Mouse (Mus musculus): ENCODE measurements around the gene Tcf15. TPM values are rescaled to one million over a fixed set of nuclear protein-coding genes. Genes with fewer than 3 reads are reported as not detected.

The Tcf15 gene
- total and polyA plus RNA-seq, 2 experiments from 2014 or later = 0.90 TPM; not detected in 1

DNA sequence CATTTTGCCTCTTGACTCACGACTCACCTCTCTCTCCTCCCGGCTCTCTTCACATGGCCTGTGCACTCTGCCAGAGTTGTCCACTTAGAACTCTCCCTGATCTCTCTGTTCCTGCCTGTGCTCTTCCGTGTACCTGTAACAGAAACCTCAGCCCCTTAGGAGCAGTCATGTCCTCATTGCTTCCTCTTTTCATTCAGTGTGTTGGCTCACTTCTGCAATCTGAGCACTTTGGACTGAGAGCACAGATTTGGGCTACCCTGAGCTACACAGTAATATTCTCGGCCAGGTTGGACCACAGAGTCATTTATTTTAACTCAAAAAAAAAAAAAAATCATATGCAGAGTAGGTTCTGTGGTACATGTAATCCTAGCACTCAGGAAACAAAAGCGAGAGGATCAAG lies 43.8 kb downstream of the Tcf15 start:
- Histone ChIP-seq H3K27ac (ENCODE audit: low read depth, low read length) (no peak overlapping the region), H3K27me3 (ENCODE audit: insufficient read depth, low read length) (no peaks in the 10 kb centered on the region), H3K9ac (replicated peaks; ENCODE audit: low read length, poor library complexity, severe bottlenecking) (no peak overlapping the region), H3K4me1 (ENCODE audit: insufficient read depth, low read length) (no peaks in the 10 kb centered on the region), H3K4me2 (ENCODE audit: low read depth, low read length, poor library complexity, severe bottlenecking) (no peak overlapping the region), H3K4me3 (ENCODE audit: low read depth, low read length) (no peak overlapping the region), H3K9me3 (ENCODE audit: low read length) (no peaks in the 10 kb centered on the region), H3K36me3 (ENCODE audit: insufficient read depth, low read length) (no peaks in the 10 kb centered on the region)
- no peak for TF ChIP-seq CTCF (IDR thresholded peaks at IDR 0.05)
- DNase-seq (ENCODE audit: low spot score) (no peak), ATAC-seq (ENCODE audit: low FRiP score) (no peak)
- WGBS = 91% methylated on average over 5 of the region's 5 CpGs

DNA sequence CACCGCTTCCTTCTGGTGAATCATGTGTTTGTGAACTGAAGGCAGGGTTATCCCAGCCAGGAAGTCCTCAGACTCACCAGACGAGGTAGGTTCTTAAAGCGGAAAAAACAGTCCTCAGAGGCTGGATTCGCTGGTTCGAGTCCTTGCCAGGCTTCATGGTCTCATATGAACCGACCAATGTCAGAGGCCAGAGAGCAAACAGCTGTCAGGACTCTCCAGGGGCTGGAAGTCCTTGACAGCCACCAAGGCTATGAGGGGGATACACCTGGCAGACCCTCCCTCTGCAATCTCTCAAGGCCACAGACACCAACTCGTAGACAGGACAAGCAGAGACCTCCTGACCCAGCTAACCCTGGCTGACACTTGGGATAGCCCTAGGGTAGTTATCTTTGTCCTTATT lies 45.9 kb downstream of the Tcf15 start:
- H3K27me3 ChIP-seq (ENCODE audit: insufficient read depth, low read length) = no peaks in the 10 kb centered on the region
- H3K9me3 ChIP-seq (ENCODE audit: low read length) = no peaks in the 10 kb centered on the region
- no peak for DNase-seq (ENCODE audit: low spot score)
- no peak overlapping the region for H3K4me2 ChIP-seq (ENCODE audit: low read depth, low read length, poor library complexity, severe bottlenecking)
- no peak for TF ChIP-seq CTCF (IDR thresholded peaks at IDR 0.05)
- 79% methylated on average over 7 of the region's 7 CpGs for WGBS
- H3K27ac ChIP-seq (ENCODE audit: low read depth, low read length) = no peak overlapping the region
- H3K9ac ChIP-seq (replicated peaks; ENCODE audit: low read length, poor library complexity, severe bottlenecking) = no peak overlapping the region
- H3K4me1 ChIP-seq (ENCODE audit: insufficient read depth, low read length) = no peaks in the 10 kb centered on the region
- H3K36me3 ChIP-seq (ENCODE audit: insufficient read depth, low read length) = no peaks in the 10 kb centered on the region
- no peak overlapping the region for H3K4me3 ChIP-seq (ENCODE audit: low read depth, low read length)
- no peak for ATAC-seq (ENCODE audit: low FRiP score)

DNA sequence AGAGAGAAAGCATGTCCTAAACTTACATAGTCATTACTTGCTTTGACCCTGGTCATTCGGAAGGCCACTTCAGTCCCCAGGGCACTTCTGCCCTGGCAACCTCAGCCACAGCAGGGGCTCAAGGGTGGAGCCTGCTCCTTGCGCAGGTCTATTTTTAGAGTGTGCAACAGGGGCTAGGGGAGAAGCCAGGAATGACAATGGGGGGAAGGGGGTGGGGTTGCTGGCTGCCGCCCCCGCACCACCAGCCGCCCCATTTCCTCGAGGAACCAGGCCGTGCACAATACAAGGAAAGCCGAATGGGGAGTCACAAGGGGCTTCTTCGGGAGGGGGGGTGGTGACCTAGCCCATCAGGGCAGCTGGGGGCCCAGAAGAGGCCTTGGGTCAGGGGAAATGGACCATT lies 46.3 kb downstream of the Tcf15 start:
- Histone ChIP-seq H3K27me3 (ENCODE audit: insufficient read depth, low read length) (no peaks in the 10 kb centered on the region), H3K9ac (replicated peaks; ENCODE audit: low read length, poor library complexity, severe bottlenecking) (no peak overlapping the region), H3K4me2 (ENCODE audit: low read depth, low read length, poor library complexity, severe bottlenecking) (no peak overlapping the region), H3K27ac (ENCODE audit: low read depth, low read length) (no peak overlapping the region), H3K9me3 (ENCODE audit: low read length) (no peaks in the 10 kb centered on the region), H3K36me3 (ENCODE audit: insufficient read depth, low read length) (no peaks in the 10 kb centered on the region), H3K4me3 (ENCODE audit: low read depth, low read length) (no peak overlapping the region), H3K4me1 (ENCODE audit: insufficient read depth, low read length) (no peaks in the 10 kb centered on the region)
- no peak for ATAC-seq (ENCODE audit: low FRiP score)
- DNase-seq (ENCODE audit: low spot score) = no peak
- no peak for TF ChIP-seq CTCF (IDR thresholded peaks at IDR 0.05)
- WGBS = 64% methylated on average over 9 of the region's 9 CpGs

DNA sequence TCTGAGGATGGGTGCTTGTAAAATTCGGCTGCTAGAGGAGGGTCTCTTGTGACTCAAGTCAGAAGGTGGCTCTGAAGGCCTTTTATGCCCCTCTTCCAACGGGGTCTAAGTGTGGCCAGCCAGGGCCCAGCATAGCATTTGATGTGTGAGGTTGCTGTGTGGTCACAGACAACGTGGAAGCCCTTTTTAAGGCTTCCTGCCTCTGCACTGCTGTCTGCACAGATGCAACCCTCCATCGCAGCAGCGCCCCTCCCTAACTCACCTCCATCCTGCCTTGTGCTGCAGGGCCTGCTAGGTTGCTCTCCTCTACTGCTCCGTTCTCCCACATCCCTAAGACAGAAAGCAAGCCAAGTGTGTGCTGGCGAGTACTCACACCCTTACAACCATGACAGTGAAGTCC lies 46.8 kb downstream of the Tcf15 start:
- Histone ChIP-seq H3K9ac (replicated peaks; ENCODE audit: low read length, poor library complexity, severe bottlenecking) (no peak overlapping the region), H3K36me3 (ENCODE audit: insufficient read depth, low read length) (no peaks in the 10 kb centered on the region), H3K4me3 (ENCODE audit: low read depth, low read length) (no peak overlapping the region), H3K27me3 (ENCODE audit: insufficient read depth, low read length) (no peaks in the 10 kb centered on the region), H3K27ac (ENCODE audit: low read depth, low read length) (no peak overlapping the region), H3K9me3 (ENCODE audit: low read length) (no peaks in the 10 kb centered on the region), H3K4me2 (ENCODE audit: low read depth, low read length, poor library complexity, severe bottlenecking) (no peak overlapping the region), H3K4me1 (ENCODE audit: insufficient read depth, low read length) (no peaks in the 10 kb centered on the region)
- no peak for DNase-seq (ENCODE audit: low spot score)
- no peak for TF ChIP-seq CTCF (IDR thresholded peaks at IDR 0.05)
- 74% methylated on average over 7 of the region's 7 CpGs for WGBS
- ATAC-seq (ENCODE audit: low FRiP score) = no peak

DNA sequence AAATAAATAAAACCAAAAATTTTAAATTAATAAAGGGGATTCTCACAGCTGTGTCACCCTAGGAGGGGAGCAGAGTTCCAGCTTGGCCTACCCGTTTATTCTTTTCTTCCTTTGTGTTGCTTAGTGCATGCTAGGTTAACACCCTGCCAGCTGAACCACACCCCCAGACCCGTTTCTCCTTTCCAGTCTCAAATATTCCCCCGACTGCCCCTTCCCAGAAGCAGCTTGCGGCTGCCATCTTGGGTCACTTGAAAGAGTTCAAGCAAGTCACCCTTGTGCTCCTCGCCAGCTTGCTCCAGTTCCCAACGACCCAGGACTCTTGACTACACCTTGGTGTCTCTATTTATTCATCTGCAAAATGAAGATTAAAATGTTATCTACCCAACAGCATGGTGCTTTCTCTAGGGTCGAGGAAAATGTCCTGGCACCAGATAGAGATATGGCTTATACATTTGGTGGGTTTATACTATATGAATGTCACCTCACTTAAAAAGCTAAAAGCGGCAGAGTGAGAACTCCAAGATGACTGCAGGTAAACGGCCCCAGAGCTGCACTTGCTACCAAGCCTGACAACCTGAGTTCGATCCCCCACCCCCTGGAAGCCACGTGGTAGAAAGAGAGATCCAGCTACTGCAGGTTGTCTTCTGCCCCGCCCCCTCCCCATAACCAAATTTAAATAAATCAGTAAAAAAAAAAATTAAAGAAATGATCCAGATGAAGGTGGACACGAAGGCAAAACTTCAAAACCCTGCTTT lies 49.4 kb downstream of the Tcf15 start:
- ATAC-seq (ENCODE audit: low FRiP score) = no peak
- Histone ChIP-seq H3K27me3 (ENCODE audit: insufficient read depth, low read length) (no peaks in the 10 kb centered on the region), H3K4me1 (ENCODE audit: insufficient read depth, low read length) (no peaks in the 10 kb centered on the region), H3K9me3 (ENCODE audit: low read length) (no peaks in the 10 kb centered on the region), H3K9ac (replicated peaks; ENCODE audit: low read length, poor library complexity, severe bottlenecking) (no peak overlapping the region), H3K36me3 (ENCODE audit: insufficient read depth, low read length) (no peaks in the 10 kb centered on the region), H3K4me2 (ENCODE audit: low read depth, low read length, poor library complexity, severe bottlenecking) (no peak overlapping the region), H3K27ac (ENCODE audit: low read depth, low read length) (no peak overlapping the region), H3K4me3 (ENCODE audit: low read depth, low read length) (no peak overlapping the region)
- TF ChIP-seq CTCF (IDR thresholded peaks at IDR 0.05) = no peak
- 76% methylated on average over 13 of the region's 13 CpGs for WGBS
- no peak for DNase-seq (ENCODE audit: low spot score)

DNA sequence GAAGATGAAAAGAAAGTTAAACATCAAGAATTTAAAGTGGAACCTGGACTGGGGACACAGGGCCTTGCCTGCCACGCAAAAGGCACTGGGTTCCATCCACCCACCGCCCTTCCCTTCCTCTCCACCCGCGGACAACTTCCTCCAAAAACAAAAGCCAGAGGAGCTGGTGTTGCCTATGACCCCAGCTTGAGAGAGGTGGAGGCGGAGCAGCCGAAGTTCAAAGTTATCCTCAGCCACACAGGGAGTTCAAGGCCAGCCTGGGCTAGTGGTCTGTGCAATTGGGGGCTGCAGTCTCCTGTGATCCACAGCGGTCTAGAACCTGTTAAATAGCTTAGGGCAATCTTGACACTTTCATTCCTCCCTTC lies 50.0 kb downstream of the Tcf15 start:
- 75% methylated on average over 7 of the region's 7 CpGs for WGBS
- H3K4me2 ChIP-seq (ENCODE audit: low read depth, low read length, poor library complexity, severe bottlenecking) = no peak overlapping the region
- ATAC-seq (ENCODE audit: low FRiP score) (no peak), DNase-seq (ENCODE audit: low spot score) (no peak)
- no peak overlapping the region for H3K4me3 ChIP-seq (ENCODE audit: low read depth, low read length)
- H3K4me1 ChIP-seq (ENCODE audit: insufficient read depth, low read length) = no peaks in the 10 kb centered on the region
- H3K9ac ChIP-seq (replicated peaks; ENCODE audit: low read length, poor library complexity, severe bottlenecking) = no peak overlapping the region
- no peak overlapping the region for H3K27ac ChIP-seq (ENCODE audit: low read depth, low read length)
- H3K36me3 ChIP-seq (ENCODE audit: insufficient read depth, low read length) = no peaks in the 10 kb centered on the region
- no peak for TF ChIP-seq CTCF (IDR thresholded peaks at IDR 0.05)
- no peaks in the 10 kb centered on the region for H3K27me3 ChIP-seq (ENCODE audit: insufficient read depth, low read length)
- no peaks in the 10 kb centered on the region for H3K9me3 ChIP-seq (ENCODE audit: low read length)

Measured in midbrain, postnatal 0 days (tissue).